Mouse (Mus musculus): Measurements from ENCODE around the gene Brox. TPM values are rescaled to one million over a fixed set of nuclear protein-coding genes. Genes with fewer than 3 reads are reported as not detected.

The Brox gene
- polyA plus RNA-seq, 1 experiment from 2014 or later = 41.8 TPM

Other genes starting within 250 kb of the Brox start
- 8.0 and 8.6 TPM in 2 replicates for gene Disp1, start 75.7 kb downstream of the Brox start, polyA plus RNA-seq (2015; fragmentation: Nextera tagmentation; extraction: Ambion mirVana)
- gene Aida, start 679 bp downstream of the Brox start, polyA plus RNA-seq (2015; fragmentation: Nextera tagmentation; extraction: Ambion mirVana) = 22.6 and 23.6 TPM in 2 replicates
- gene Mia3, start 72.3 kb upstream of the Brox start, polyA plus RNA-seq (2015; fragmentation: Nextera tagmentation; extraction: Ambion mirVana) = 67.2 and 67.3 TPM in 2 replicates
- 14.0 and 14.5 TPM in 2 replicates for gene Taf1a, start 91.7 kb upstream of the Brox start, polyA plus RNA-seq (2015; fragmentation: Nextera tagmentation; extraction: Ambion mirVana)
- 0.17 TPM in 1 of 2 replicates, not detected in the other for gene Hhipl2, start 120.9 kb upstream of the Brox start, polyA plus RNA-seq (2015; fragmentation: Nextera tagmentation; extraction: Ambion mirVana)